Mouse (Mus musculus) intestine, embryonic 14.5 days (tissue): Measurements from ENCODE around the gene Ctnnbip1. TPM values are rescaled to one million over a fixed set of nuclear protein-coding genes. Genes with fewer than 3 reads are reported as not detected.

Source experiments
- ATAC-seq: fragments of 200-750 bp; cut with Nextera tagmentation; replicated peaks from 2 replicates; pipeline ENCODE4 v1.8.0; 2017; ENCODE audit warnings: low read depth, moderate number of reproducible peaks, moderate TSS enrichment, moderate library complexity; ENCODE audit not compliant: low FRiP score, low TSS enrichment
- DNase-seq: peaks from one replicate; pipeline ENCODE4 v3.0.0-alpha.2; 2018; ENCODE audit warnings: low spot score
- H3K27ac ChIP-seq: fragments of 300-500 bp; sonication (generic); 2 replicates; pipeline ENCODE4 v1.5.1; 2014; ENCODE audit warnings: low read depth, mild to moderate bottlenecking, control low read depth
- H3K27me3 ChIP-seq: fragments of 300-500 bp; sonication (generic); replicated peaks from 2 replicates; pipeline ENCODE4 v1.6.1; 2014; ENCODE audit warnings: low read length, control low read depth; ENCODE audit not compliant: control insufficient read depth, insufficient read depth
- H3K36me3 ChIP-seq: fragments of 300-500 bp; sonication (generic); 2 replicates; pipeline ENCODE4 v1.6.1; 2014; ENCODE audit warnings: low read length, control low read depth; ENCODE audit not compliant: control insufficient read depth, insufficient read depth
- H3K4me1 ChIP-seq: fragments of 300-500 bp; sonication (generic); replicated peaks from 2 replicates; pipeline ENCODE4 v1.6.1; 2014; ENCODE audit warnings: low read length, control low read depth, mixed read lengths; ENCODE audit not compliant: control insufficient read depth, insufficient read depth
- H3K4me2 ChIP-seq: fragments of 300-500 bp; sonication (generic); 2 replicates; pipeline ENCODE4 v1.6.1; 2014; ENCODE audit warnings: low read length
- H3K4me3 ChIP-seq: fragments of 300-500 bp; sonication (generic); 2 replicates; pipeline ENCODE4 v1.5.1; 2014; ENCODE audit warnings: low read depth, low read length, control low read depth, mixed read lengths
- H3K9ac ChIP-seq: fragments of 300-500 bp; sonication (generic); 2 replicates; pipeline ENCODE4 v1.6.1; 2014; ENCODE audit warnings: mild to moderate bottlenecking, low read length
- H3K9me3 ChIP-seq: fragments of 300-500 bp; sonication (generic); 2 replicates; pipeline ENCODE4 v1.6.1; 2016; ENCODE audit warnings: low read length, control low read depth; ENCODE audit not compliant: control insufficient read depth
- WGBS: fragments of 180-500 bp; shearing (Covaris S2); extraction: QIAGEN DNeasy Blood & Tissue Kit; methylation state at CpG from one replicate; pipeline ENCODE4 v1.1.7; 2014; 5-methylcytosine and 5-hydroxymethylcytosine counted together
- polyA plus RNA-seq: library from polyadenylated mRNA; unstranded; fragments of >200 nt; fragmentation: Nextera tagmentation; extraction: Ambion mirVana; gene quantifications from 2 replicates; pipeline ENCODE4 v1.2.1, GENCODE M21; 2014

Gene Ctnnbip1
- polyA plus RNA-seq, 1 experiment from 2014 or later = 54.3 TPM

- Histone ChIP-seq H3K9ac (no peak overlapping the region), H3K9me3 (no peaks in the 10 kb centered on the region), H3K36me3 (no peaks in the 10 kb centered on the region), H3K27ac (no peak overlapping the region), H3K4me1 (peaks cover 15% of the 10 kb centered on the region; the same call in 1 of the 2 replicates), H3K4me3 (no peak overlapping the region), H3K27me3 (peaks cover 28% of the 10 kb centered on the region), H3K4me2 (no peak overlapping the region)
- DNase-seq (no peak), ATAC-seq (no peak)
- 84% methylated on average over 1 of the region's 1 CpGs for WGBS
Observed at GRCm38 (mm10) chr4:149590200-149590599, 72.2 kb downstream of the Ctnnbip1 start.

GRCm38 (mm10) chr4:149591486-149591885 is 73.5 kb downstream of the Ctnnbip1 start:
- Histone ChIP-seq H3K27me3 (peaks cover 21% of the 10 kb centered on the region; the same call in 1 of the 2 replicates), H3K36me3 (no peaks in the 10 kb centered on the region), H3K9me3 (no peaks in the 10 kb centered on the region), H3K9ac (no peak overlapping the region), H3K27ac (no peak overlapping the region), H3K4me1 (peaks cover 15% of the 10 kb centered on the region; the same call in 1 of the 2 replicates), H3K4me3 (no peak overlapping the region), H3K4me2 (no peak overlapping the region)
- WGBS = 89% methylated on average over 2 of the region's 2 CpGs
- ATAC-seq (no peak), DNase-seq (no peak)

GRCm38 (mm10) chr4:149594913-149595581 is 77.0 kb downstream of the Ctnnbip1 start:
- no peak overlapping the region for H3K27ac ChIP-seq
- 79% methylated on average over 9 of the region's 9 CpGs for WGBS

GRCm38 (mm10) chr4:149597641-149598208 is 79.7 kb downstream of the Ctnnbip1 start:
- H3K9me3 ChIP-seq = no peaks in the 10 kb centered on the region
- WGBS = 82% methylated on average over 12 of the region's 12 CpGs
- no peak overlapping the region for H3K9ac ChIP-seq
- no peaks in the 10 kb centered on the region for H3K27me3 ChIP-seq
- no peaks in the 10 kb centered on the region for H3K36me3 ChIP-seq
- H3K4me1 ChIP-seq = peaks cover 13% of the 10 kb centered on the region
- H3K27ac ChIP-seq = no peak overlapping the region
- no peak overlapping the region for H3K4me3 ChIP-seq
- DNase-seq (no peak), ATAC-seq (no peak)
- H3K4me2 ChIP-seq = no peak overlapping the region

More at GRCm38 (mm10) chr4:149594913-149595581, 77.0 kb downstream of the Ctnnbip1 start:
- no peak for DNase-seq
- H3K9me3 ChIP-seq = no peaks in the 10 kb centered on the region
- H3K4me3 ChIP-seq = no peak overlapping the region
- ATAC-seq = no peak
- H3K4me2 ChIP-seq = no peak overlapping the region
- peaks cover 6% of the 10 kb centered on the region; the same call in 1 of the 2 replicates for H3K4me1 ChIP-seq
- no peak overlapping the region for H3K9ac ChIP-seq
- H3K27me3 ChIP-seq = no peaks in the 10 kb centered on the region
- H3K36me3 ChIP-seq = no peaks in the 10 kb centered on the region

- Histone ChIP-seq H3K27me3 (no peaks in the 10 kb centered on the region), H3K4me3 (no peak overlapping the region), H3K27ac (no peak overlapping the region), H3K9me3 (no peaks in the 10 kb centered on the region), H3K36me3 (no peaks in the 10 kb centered on the region), H3K9ac (no peak overlapping the region), H3K4me2 (no peak overlapping the region), H3K4me1 (peaks cover 12% of the 10 kb centered on the region)
- WGBS = 94% methylated on average over 6 of the region's 6 CpGs
- no peak for DNase-seq
- no peak for ATAC-seq
Observed at GRCm38 (mm10) chr4:149599549-149599948, 81.5 kb downstream of the Ctnnbip1 start.

GRCm38 (mm10) chr4:149600130-149600529 is 82.1 kb downstream of the Ctnnbip1 start:
- no peak overlapping the region for H3K4me2 ChIP-seq
- DNase-seq (no peak), ATAC-seq (no peak)
- H3K4me1 ChIP-seq = peaks cover 12% of the 10 kb centered on the region
- WGBS = 79% methylated on average over 4 of the region's 4 CpGs
- H3K4me3 ChIP-seq = no peak overlapping the region
- no peaks in the 10 kb centered on the region for H3K9me3 ChIP-seq
- no peak overlapping the region for H3K27ac ChIP-seq
- H3K9ac ChIP-seq = no peak overlapping the region
- no peaks in the 10 kb centered on the region for H3K27me3 ChIP-seq
- H3K36me3 ChIP-seq = no peaks in the 10 kb centered on the region

- Histone ChIP-seq H3K36me3 (no peaks in the 10 kb centered on the region), H3K4me1 (peaks cover 12% of the 10 kb centered on the region), H3K27ac (no peak overlapping the region), H3K27me3 (no peaks in the 10 kb centered on the region), H3K9me3 (no peaks in the 10 kb centered on the region), H3K4me2 (no peak overlapping the region), H3K9ac (no peak overlapping the region), H3K4me3 (no peak overlapping the region)
- ATAC-seq (no peak), DNase-seq (no peak)
- 21% methylated on average over 4 of the region's 4 CpGs for WGBS
Observed at GRCm38 (mm10) chr4:149601484-149601883, 83.4 kb downstream of the Ctnnbip1 start.

GRCm38 (mm10) chr4:149602236-149602635 is 84.2 kb downstream of the Ctnnbip1 start:
- no peak overlapping the region for H3K9ac ChIP-seq
- H3K4me2 ChIP-seq = no peak overlapping the region
- ATAC-seq (no peak), DNase-seq (no peak)
- no peak overlapping the region for H3K27ac ChIP-seq
- H3K36me3 ChIP-seq = no peaks in the 10 kb centered on the region
- no peak overlapping the region for H3K4me3 ChIP-seq
- no peaks in the 10 kb centered on the region for H3K27me3 ChIP-seq
- no peaks in the 10 kb centered on the region for H3K9me3 ChIP-seq
- peaks cover 18% of the 10 kb centered on the region for H3K4me1 ChIP-seq
- WGBS = 52% methylated on average over 7 of the region's 7 CpGs

- 53% methylated on average over 1 of the region's 1 CpGs for WGBS
- Histone ChIP-seq H3K4me3 (no peak overlapping the region), H3K4me1 (peaks cover 24% of the 10 kb centered on the region), H3K4me2 (no peak overlapping the region), H3K9ac (no peak overlapping the region), H3K36me3 (no peaks in the 10 kb centered on the region), H3K27me3 (no peaks in the 10 kb centered on the region), H3K27ac (no peak overlapping the region), H3K9me3 (no peaks in the 10 kb centered on the region)
- DNase-seq (no peak), ATAC-seq (no peak)
Observed at GRCm38 (mm10) chr4:149603860-149604259, 85.8 kb downstream of the Ctnnbip1 start.
